Mouse (Mus musculus) midbrain, embryonic 15.5 days (tissue): Measurements from ENCODE around the gene Pcsk1n. TPM values are rescaled to one million over a fixed set of nuclear protein-coding genes. Genes with fewer than 3 reads are reported as not detected.
"Not testable (repeated sequence)": the region's sequence is repeated elsewhere in the genome, so short reads cannot be mapped to it uniquely, and the experiment has no call there.

Source experiments
- ATAC-seq: fragments of 200-750 bp; cut with Nextera tagmentation; replicated peaks from 2 replicates; pipeline ENCODE4 v1.8.0; 2017; ENCODE audit warnings: moderate TSS enrichment
- H3K27ac ChIP-seq: fragments of 300-500 bp; sonication (generic); 2 replicates; pipeline ENCODE4 v1.5.1; 2015; ENCODE audit warnings: mild to moderate bottlenecking, inconsistent platforms
- H3K27me3 ChIP-seq: fragments of 300-500 bp; sonication (generic); replicated peaks from 2 replicates; pipeline ENCODE4 v1.6.1; 2015; ENCODE audit warnings: inconsistent platforms
- H3K36me3 ChIP-seq: fragments of 300-500 bp; sonication (generic); replicated peaks from 2 replicates; pipeline ENCODE4 v1.6.1; 2015; ENCODE audit warnings: inconsistent platforms
- H3K4me1 ChIP-seq: fragments of 300-500 bp; sonication (generic); 2 replicates; pipeline ENCODE4 v1.6.1; 2015; ENCODE audit warnings: inconsistent platforms
- H3K4me2 ChIP-seq: fragments of 300-500 bp; sonication (generic); 2 replicates; pipeline ENCODE4 v1.6.1; 2015; ENCODE audit warnings: inconsistent platforms, mild to moderate bottlenecking, moderate library complexity
- H3K4me3 ChIP-seq: fragments of 300-500 bp; sonication (generic); 2 replicates; pipeline ENCODE4 v1.5.1; 2015; ENCODE audit warnings: mild to moderate bottlenecking, inconsistent platforms
- H3K9ac ChIP-seq: fragments of 300-500 bp; sonication (generic); 2 replicates; pipeline ENCODE4 v1.6.1; 2015; ENCODE audit warnings: mild to moderate bottlenecking, inconsistent platforms
- H3K9me3 ChIP-seq: fragments of 300-500 bp; sonication (generic); 2 replicates; pipeline ENCODE4 v1.6.1; 2016; ENCODE audit warnings: inconsistent platforms
- WGBS: fragments of 180-500 bp; shearing (Covaris S2); methylation state at CpG from one replicate; pipeline ENCODE4 v1.1.7; 2015; ENCODE audit warnings: mixed read lengths; 5-methylcytosine and 5-hydroxymethylcytosine counted together
- polyA plus RNA-seq: library from polyadenylated mRNA; unstranded; fragments of >200 nt; fragmentation: Nextera tagmentation; extraction: Ambion mirVana; gene quantifications from 2 replicates; pipeline ENCODE4 v1.2.1, GENCODE M21; 2015

Gene Pcsk1n
- polyA plus RNA-seq: 273 and 288 TPM in 2 replicates

DNA sequence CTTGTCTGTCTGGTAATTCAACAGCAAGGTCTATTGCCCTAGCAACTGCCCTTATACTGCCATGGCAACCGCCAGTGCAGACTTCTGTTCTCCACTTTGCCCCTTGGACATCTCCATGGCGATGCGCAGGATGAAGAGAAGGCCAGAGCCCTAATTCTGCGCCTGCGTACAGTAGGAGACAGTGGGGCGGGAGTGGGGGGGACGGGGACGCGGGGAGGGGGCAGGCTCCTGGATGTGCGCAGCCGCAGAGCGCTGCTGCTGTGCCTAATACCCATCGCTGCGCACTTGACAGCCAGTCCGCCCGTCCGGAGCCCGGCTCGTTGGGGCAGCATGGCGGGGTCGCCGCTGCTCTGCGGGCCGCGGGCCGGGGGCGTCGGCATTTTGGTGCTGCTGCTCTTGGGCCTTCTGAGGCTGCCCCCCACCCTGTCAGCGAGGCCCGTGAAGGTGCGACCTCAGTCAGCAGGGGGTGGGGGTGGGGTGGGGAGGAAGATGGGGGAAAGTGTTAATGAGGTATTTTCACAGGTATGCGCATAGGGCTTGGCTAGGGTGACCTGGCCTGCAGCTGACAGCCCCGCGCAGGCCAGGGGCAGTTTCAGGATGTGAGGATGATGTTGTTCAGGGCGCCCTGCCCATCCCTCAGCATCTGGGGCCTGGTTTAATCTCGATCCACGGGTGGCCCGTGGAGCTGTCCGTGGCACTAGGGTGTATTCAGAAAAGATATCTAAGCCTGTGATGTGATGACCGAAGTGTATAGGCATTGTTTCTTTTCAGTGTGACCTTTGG, at the start of gene Pcsk1n:
Pcsk1n (plus strand) TSS at position 222 of the 783 bp plus-strand sequence.
- 21% methylated on average over 40 of the region's 40 CpGs for WGBS
- Histone ChIP-seq H3K9ac (peak within 1 kb of the TSS; percentile 65), H3K4me1 (peaks cover 14% of the 10 kb centered on the region), H3K9me3 (no peaks in the 10 kb centered on the region), H3K27me3 (no peaks in the 10 kb centered on the region), H3K4me3 (peak within 1 kb of the TSS; percentile 53), H3K36me3 (0 out of 2 replicates have a peak, but pooled peaks cover 2% of the 10 kb centered on the region), H3K27ac (peak within 1 kb of the TSS; percentile 83), H3K4me2 (peak within 1 kb of the TSS; percentile 68)
- peak; percentile 92 for ATAC-seq

DNA sequence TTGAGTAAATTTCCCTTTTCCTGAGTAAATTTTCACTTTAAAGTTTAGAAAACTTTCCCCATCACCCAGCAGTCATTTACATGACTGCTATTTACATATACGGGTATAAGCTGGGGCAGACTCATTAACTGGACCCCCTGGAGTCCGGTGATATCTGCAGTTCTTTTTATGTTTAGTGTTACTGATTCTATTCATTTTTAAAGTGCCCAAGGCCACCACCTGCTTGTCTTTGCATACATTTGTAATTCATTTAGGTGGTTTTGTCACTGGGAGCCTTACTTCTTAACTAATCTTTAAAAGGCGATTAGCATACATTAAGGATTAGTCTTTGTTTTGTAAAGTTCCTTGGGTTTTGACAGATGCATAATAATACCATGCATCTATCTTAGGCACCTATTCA, 49.8 kb upstream of the Pcsk1n start:
- WGBS: 25% methylated on average over 3 of the region's 3 CpGs
- Histone ChIP-seq H3K9me3 (no peaks in the 10 kb centered on the region), H3K4me1 (no peaks in the 10 kb centered on the region), H3K27ac (no peak overlapping the region), H3K27me3 (no peaks in the 10 kb centered on the region), H3K4me3 (no peak overlapping the region), H3K36me3 (no peaks in the 10 kb centered on the region; the same call in 1 of the 2 replicates), H3K9ac (no peak overlapping the region), H3K4me2 (no peak overlapping the region)
- no peak for ATAC-seq

DNA sequence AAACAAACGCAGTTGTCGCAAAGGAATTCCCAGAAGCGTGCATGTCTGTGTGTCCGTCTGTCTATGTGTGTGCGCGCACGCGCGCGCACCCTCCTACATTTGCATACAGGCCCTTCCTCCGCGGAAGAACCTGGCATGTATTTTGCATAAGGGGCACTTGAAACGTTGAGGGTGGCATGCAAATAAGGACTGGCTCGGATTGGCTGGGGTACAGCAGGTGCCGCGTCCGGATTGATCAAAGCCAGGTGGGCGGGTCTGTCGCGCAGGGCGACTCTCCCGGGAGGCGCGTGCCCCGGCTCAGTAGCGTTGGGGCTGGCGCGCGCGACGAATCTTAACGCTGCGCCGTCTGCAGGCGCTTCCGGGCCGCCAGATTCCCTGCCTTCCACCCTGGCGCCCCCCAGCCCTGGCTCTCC, 41.6 kb upstream of the Pcsk1n start, which contains the start of gene Pim2:
Pim2 (plus strand) TSS at position 256 of the 413 bp plus-strand sequence.
- H3K9ac ChIP-seq: peak within 1 kb of the TSS; percentile 68
- peaks cover 10% of the 10 kb centered on the region for H3K4me1 ChIP-seq
- 29% methylated on average over 37 of the region's 38 CpGs for WGBS
- H3K36me3 ChIP-seq: no peaks in the 10 kb centered on the region
- peak within 1 kb of the TSS; percentile 79 for H3K27ac ChIP-seq
- peak within 1 kb of the TSS; percentile 60 for H3K4me3 ChIP-seq
- H3K27me3 ChIP-seq: no peaks in the 10 kb centered on the region
- peak; percentile 92 for ATAC-seq
- H3K9me3 ChIP-seq: no peaks in the 10 kb centered on the region
- H3K4me2 ChIP-seq: peak within 1 kb of the TSS; percentile 79

GRCm38 (mm10) chrX:7878495-7878894, 41.1 kb upstream of the Pcsk1n start:
- Histone ChIP-seq H3K9me3 (no peaks in the 10 kb centered on the region), H3K36me3 (no peaks in the 10 kb centered on the region), H3K27me3 (no peaks in the 10 kb centered on the region), H3K27ac (peak overlapping the region; percentile 79), H3K9ac (peak overlapping the region; percentile 68), H3K4me3 (peak overlapping the region; percentile 60), H3K4me2 (peak overlapping the region; percentile 79), H3K4me1 (peaks cover 10% of the 10 kb centered on the region)
- 24% methylated on average over 21 of the region's 21 CpGs for WGBS
- ATAC-seq: peak; percentile 46

- H3K27ac ChIP-seq: peak overlapping the region; percentile 49
- peaks cover 12% of the 10 kb centered on the region for H3K4me1 ChIP-seq
- 17% methylated on average over 11 of the region's 11 CpGs for WGBS
- H3K9ac ChIP-seq: no peak overlapping the region
- H3K4me3 ChIP-seq: peak overlapping the region; percentile 60
- H3K27me3 ChIP-seq: no peaks in the 10 kb centered on the region
- no peaks in the 10 kb centered on the region for H3K9me3 ChIP-seq
- peak; percentile 49 for ATAC-seq
- H3K4me2 ChIP-seq: peak overlapping the region; percentile 79
- no peaks in the 10 kb centered on the region for H3K36me3 ChIP-seq
Observed at GRCm38 (mm10) chrX:7879819-7880218, 39.8 kb upstream of the Pcsk1n start.

- 21% methylated on average over 48 of the region's 49 CpGs for whole genome bisulfite sequencing
- peak; percentile 90 for ATAC-seq
- H3K27me3 ChIP-seq: no peaks in the 10 kb centered on the region
- H3K4me3 ChIP-seq: peak within 1 kb of the TSS; percentile 56
- peaks cover 17% of the 10 kb centered on the region for H3K4me1 ChIP-seq
- H3K27ac ChIP-seq: peak within 1 kb of the TSS; percentile 91
- no peaks in the 10 kb centered on the region for H3K36me3 ChIP-seq
- H3K4me2 ChIP-seq: peak within 1 kb of the TSS; percentile 56
- H3K9me3 ChIP-seq: no peaks in the 10 kb centered on the region
- H3K9ac ChIP-seq: peak within 1 kb of the TSS; percentile 48
Observed at GRCm38 (mm10) chrX:7883841-7884567, 35.6 kb upstream of the Pcsk1n start, which contains the start of gene Slc35a2. Gene Slc35a2, plus strand, starts transcription at chrX:7884028.

- Histone ChIP-seq H3K4me3 (peak overlapping the region; percentile 60), H3K36me3 (no peaks in the 10 kb centered on the region; the same call in 1 of the 2 replicates), H3K27ac (peak overlapping the region; percentile 92), H3K27me3 (no peaks in the 10 kb centered on the region), H3K9me3 (no peaks in the 10 kb centered on the region), H3K4me2 (peak overlapping the region; percentile 54), H3K4me1 (peaks cover 13% of the 10 kb centered on the region), H3K9ac (peak overlapping the region; percentile 52)
- 38% methylated on average over 13 of the region's 13 CpGs for WGBS
- no peak for ATAC-seq
Observed at GRCm38 (mm10) chrX:7898211-7898610, 21.4 kb upstream of the Pcsk1n start.

DNA sequence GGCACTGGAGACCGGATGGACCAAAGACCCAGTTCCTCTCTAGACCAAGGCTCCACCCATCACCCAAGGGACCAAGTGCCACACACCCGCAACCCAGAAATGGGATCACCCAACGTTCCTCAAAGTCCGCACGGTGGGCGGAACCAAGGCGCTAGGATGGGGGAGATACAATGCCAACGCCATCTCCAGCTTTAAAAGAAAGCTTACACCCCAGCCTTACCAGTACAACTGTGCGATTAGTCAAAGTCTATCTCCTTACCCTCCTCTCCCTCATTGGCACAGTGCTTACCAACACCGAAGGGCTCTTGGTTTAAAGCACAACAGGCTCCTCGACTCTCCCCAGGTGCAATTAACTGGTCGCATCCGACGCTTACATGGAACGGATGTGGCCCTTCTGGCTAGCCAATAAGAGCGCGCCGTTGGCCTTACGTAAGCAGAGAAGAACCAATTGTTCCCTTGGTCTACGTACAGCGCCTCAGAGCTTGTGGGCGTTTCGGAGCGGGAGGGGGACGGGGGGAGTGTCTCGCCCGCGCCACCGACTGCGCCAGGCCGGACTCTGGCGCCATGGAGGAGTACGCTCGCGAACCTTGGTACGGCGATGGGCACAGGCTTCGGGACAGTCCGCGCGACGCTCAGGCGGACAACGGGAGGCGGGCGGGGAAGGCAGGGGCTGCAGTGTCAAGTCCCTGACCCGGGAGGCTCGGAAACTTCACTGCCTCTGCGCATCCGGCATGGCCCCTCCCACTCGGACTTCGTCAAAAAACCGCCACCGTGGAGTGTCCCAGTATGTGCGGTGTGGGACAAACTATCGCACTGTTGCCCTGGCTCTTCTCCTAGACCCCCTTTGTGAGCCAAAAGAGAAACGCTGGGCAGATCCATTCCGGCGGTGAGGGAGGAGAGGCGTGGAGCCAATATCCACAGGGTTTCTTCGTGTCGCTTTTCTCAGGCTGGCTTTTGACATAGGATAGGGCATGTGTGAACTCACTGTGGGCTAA, 20.4 kb upstream of the Pcsk1n start, which contains the start of the genes Pqbp1 and Timm17b:
Pqbp1 (minus strand) TSS at position 390 of the 995 bp plus-strand sequence.
Timm17b (plus strand) TSS at position 478 of the 995 bp plus-strand sequence.
- no peaks in the 10 kb centered on the region; the same call in 1 of the 2 replicates for H3K36me3 ChIP-seq
- H3K27me3 ChIP-seq: no peaks in the 10 kb centered on the region
- H3K9me3 ChIP-seq: no peaks in the 10 kb centered on the region
- H3K9ac ChIP-seq: peak within 1 kb of the TSS; percentile 55
- H3K4me1 ChIP-seq: peaks cover 13% of the 10 kb centered on the region
- H3K27ac ChIP-seq: peak within 1 kb of the TSS; percentile 92
- ATAC-seq: peak; percentile 99
- whole genome bisulfite sequencing: 19% methylated on average over 58 of the region's 62 CpGs
- peak within 1 kb of the TSS; percentile 60 for H3K4me3 ChIP-seq
- peak within 1 kb of the TSS; percentile 54 for H3K4me2 ChIP-seq

GRCm38 (mm10) chrX:7904441-7904840, 15.2 kb upstream of the Pcsk1n start:
- ATAC-seq: no peak
- Histone ChIP-seq H3K4me1 (peaks cover 5% of the 10 kb centered on the region; the same call in 1 of the 2 replicates), H3K9me3 (no peaks in the 10 kb centered on the region), H3K9ac (no peak overlapping the region), H3K4me3 (no peak overlapping the region), H3K4me2 (no peak overlapping the region), H3K27me3 (no peaks in the 10 kb centered on the region), H3K27ac (no peak overlapping the region), H3K36me3 (no peaks in the 10 kb centered on the region)
- 97% methylated on average over 5 of the region's 5 CpGs for WGBS

- Histone ChIP-seq H3K4me1 (no peaks in the 10 kb centered on the region), H3K4me3 (no peak within 1 kb of the TSS), H3K9me3 (no peaks in the 10 kb centered on the region), H3K27ac (no peak within 1 kb of the TSS), H3K4me2 (no peak within 1 kb of the TSS), H3K27me3 (no peaks in the 10 kb centered on the region), H3K36me3 (no peaks in the 10 kb centered on the region), H3K9ac (no peak within 1 kb of the TSS)
- 90% methylated on average over 5 of the region's 5 CpGs for WGBS
- ATAC-seq: no peak
Observed at GRCm38 (mm10) chrX:7907735-7908134, 11.9 kb upstream of the Pcsk1n start, which contains the start of gene Gm10491. Gene Gm10491, minus strand, starts transcription at chrX:7907835.

DNA sequence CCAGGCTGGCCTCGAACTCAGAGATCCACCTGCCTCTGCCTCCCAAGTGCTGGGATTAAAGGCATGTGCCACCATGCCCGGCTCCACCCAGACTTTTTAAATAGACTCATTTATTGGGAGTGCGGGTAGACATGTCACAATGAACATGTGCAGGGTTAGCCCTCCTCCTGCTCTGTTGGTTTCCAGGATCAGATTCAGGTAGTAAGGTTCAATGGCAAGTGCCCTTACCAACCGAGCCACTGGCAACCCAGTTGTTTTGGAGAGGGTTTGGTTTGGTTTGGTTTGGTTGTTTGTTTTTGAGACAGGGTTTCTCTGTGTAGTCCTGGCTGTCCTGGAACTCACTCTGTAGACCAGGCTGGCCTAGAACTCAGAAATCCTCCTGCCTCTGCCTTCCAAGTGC, 10.4 kb upstream of the Pcsk1n start, which contains the start of gene Gm10490:
Gm10490 (plus strand) TSS at position 301 of the 400 bp plus-strand sequence.
- not testable (repeated sequence) for H3K4me2 ChIP-seq, H3K9me3 ChIP-seq, H3K27ac ChIP-seq, H3K4me1 ChIP-seq, H3K4me3 ChIP-seq, H3K27me3 ChIP-seq, H3K36me3 ChIP-seq, ATAC-seq, H3K9ac ChIP-seq
- WGBS: 95% methylated on average over 4 of the region's 4 CpGs
